Mouse (Mus musculus): ENCODE measurements around the gene Rdh7. TPM values are rescaled to one million over a fixed set of nuclear protein-coding genes. Genes with fewer than 3 reads are reported as not detected.
"Not testable (repeated sequence)": the region's sequence is repeated elsewhere in the genome, so short reads cannot be mapped to it uniquely, and the experiment has no call there.

The Rdh7 gene
- polyA plus RNA-seq, 1 experiment from 2014 or later, result not detected

DNA sequence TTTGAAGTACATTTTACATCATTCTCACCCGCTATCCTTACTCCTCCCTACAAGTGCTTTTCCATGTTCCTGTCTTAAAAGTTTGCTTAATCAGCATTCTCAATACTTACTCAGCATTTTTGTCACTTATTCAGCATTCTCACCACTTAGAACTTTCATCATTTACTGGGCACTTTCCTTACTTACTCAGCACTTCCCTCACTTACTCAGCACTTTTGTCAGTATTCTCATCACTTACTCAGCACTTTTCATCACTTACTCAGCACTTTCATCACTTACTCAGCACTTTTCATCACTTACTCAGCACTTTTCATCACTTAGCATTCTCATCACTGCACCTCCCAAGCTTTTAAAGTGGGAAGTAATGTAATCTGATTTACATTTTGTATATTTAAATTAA lies 27.0 kb upstream of the Rdh7 start:
- Histone ChIP-seq H3K4me1 (replicated peaks) (no peaks in the 10 kb centered on the region), H3K36me3 (no peaks in the 10 kb centered on the region), H3K27ac (no peak overlapping the region), H3K27me3 (no peaks in the 10 kb centered on the region), H3K9me3 (no peaks in the 10 kb centered on the region), H3K4me3 (replicated peaks) (no peak overlapping the region), H3K9ac (replicated peaks) (no peak overlapping the region), H3K4me2 (no peak overlapping the region)
- 94% methylated on average over 1 of the region's 1 CpGs for WGBS
- ATAC-seq (ENCODE audit: insufficient number of reproducible peaks, insufficient read depth, low FRiP score, low TSS enrichment, low read depth), result no peak

DNA sequence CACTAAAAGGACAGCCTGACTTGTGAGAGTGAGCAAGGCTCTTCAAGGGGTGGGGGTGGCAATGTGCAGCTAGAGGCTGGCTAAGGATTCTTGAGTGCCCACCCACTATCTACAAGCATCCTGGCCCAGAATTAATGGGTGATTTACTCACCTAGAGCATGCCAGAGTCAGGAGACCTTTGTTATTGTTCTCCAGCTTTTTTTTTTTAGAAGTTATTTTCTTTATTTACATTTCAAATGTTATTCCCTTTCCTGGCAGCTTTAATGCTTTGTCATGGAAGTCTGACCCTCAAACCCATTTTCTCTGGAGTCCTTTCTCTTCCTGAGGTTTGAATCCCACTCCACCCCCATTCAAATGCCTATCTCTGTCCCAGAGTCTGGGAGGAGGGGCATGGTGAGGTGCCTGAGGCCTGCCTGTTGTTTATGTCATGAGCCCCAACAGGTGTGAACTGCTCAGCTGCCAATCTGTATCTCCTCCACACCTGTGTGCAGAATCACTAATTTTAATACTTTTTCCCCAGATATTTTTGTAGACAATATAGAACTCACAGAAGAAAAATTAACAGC lies 18.9 kb upstream of the Rdh7 start:
- no peak overlapping the region for H3K4me2 ChIP-seq
- H3K27me3 ChIP-seq, result no peaks in the 10 kb centered on the region
- H3K9me3 ChIP-seq, result no peaks in the 10 kb centered on the region
- H3K4me1 ChIP-seq (replicated peaks), result no peaks in the 10 kb centered on the region
- H3K27ac ChIP-seq, result no peak overlapping the region
- no peak overlapping the region for H3K9ac ChIP-seq (replicated peaks)
- no peaks in the 10 kb centered on the region for H3K36me3 ChIP-seq
- no peak overlapping the region for H3K4me3 ChIP-seq (replicated peaks)
- no peak for ATAC-seq (ENCODE audit: insufficient number of reproducible peaks, insufficient read depth, low FRiP score, low TSS enrichment, low read depth)

DNA sequence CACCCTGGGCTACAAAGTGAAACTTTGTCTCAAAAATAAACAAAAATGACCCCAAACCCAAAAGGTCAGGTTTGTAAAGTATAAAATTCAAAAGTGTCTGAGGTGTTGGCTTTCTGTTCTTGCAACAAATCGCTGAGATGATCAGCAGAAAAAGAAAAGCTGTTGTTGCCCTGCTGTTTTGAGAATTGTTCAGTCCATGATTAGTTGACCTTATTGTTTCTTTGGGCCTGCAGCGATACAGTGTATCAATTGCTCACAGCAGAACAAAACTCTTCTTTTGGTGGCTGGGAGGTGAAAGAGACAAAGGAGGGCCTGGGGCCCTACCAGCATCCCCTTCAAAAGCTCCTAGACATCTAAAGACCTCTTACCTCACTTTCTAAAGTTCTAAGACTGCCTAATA lies 17.5 kb upstream of the Rdh7 start:
- WGBS, result 88% methylated on average over 2 of the region's 2 CpGs
- no peak overlapping the region for H3K4me2 ChIP-seq

DNA sequence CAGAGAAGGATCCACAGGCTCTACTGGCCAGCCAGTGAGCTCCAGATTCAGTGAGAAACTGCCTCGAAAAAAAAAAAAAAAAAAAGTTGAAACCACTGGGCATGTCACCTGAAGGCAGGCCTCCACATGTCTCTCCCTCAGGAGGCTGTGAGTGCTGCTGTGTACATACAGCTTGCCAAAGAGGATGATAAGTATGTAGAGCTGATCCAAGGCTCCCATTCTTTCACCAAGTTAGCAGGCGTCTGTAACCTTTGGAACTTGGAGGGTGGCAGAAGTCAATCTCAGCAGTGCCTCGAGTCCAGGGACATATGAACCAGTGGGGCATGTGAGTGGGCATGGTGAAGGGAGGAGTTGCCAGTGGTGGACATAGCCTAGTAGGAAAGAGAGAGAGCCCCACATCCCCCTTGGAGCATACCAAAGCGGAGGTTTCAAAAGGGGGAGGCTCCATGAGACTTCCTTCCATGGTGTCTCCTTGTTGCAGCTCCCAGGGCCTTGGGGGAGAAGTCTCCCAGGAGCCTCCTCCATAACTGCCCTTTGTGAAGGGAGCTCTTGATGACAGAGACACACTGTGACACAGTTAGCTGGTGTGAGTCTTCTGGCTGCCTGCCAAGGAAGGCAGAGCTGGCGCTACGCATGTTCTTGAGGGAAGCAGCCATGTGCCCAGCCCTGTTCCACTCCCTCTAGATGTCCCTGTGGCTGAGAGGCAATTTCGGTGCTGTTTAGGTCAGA lies 16.3 kb upstream of the Rdh7 start:
- H3K27ac ChIP-seq, result no peak overlapping the region
- no peaks in the 10 kb centered on the region for H3K9me3 ChIP-seq
- H3K36me3 ChIP-seq, result no peaks in the 10 kb centered on the region
- H3K4me3 ChIP-seq (replicated peaks), result no peak overlapping the region
- WGBS, result 74% methylated on average over 7 of the region's 7 CpGs
- no peaks in the 10 kb centered on the region for H3K27me3 ChIP-seq
- H3K4me1 ChIP-seq (replicated peaks), result no peaks in the 10 kb centered on the region
- H3K4me2 ChIP-seq, result no peak overlapping the region
- ATAC-seq (ENCODE audit: insufficient number of reproducible peaks, insufficient read depth, low FRiP score, low TSS enrichment, low read depth), result no peak
- no peak overlapping the region for H3K9ac ChIP-seq (replicated peaks)

More for the DNA sequence above, 17.5 kb upstream of the Rdh7 start:
- ATAC-seq (ENCODE audit: insufficient number of reproducible peaks, insufficient read depth, low FRiP score, low TSS enrichment, low read depth), result no peak
- Histone ChIP-seq H3K27ac (no peak overlapping the region), H3K27me3 (no peaks in the 10 kb centered on the region), H3K4me1 (replicated peaks) (no peaks in the 10 kb centered on the region), H3K9me3 (no peaks in the 10 kb centered on the region), H3K4me3 (replicated peaks) (no peak overlapping the region), H3K9ac (replicated peaks) (no peak overlapping the region), H3K36me3 (no peaks in the 10 kb centered on the region)

DNA sequence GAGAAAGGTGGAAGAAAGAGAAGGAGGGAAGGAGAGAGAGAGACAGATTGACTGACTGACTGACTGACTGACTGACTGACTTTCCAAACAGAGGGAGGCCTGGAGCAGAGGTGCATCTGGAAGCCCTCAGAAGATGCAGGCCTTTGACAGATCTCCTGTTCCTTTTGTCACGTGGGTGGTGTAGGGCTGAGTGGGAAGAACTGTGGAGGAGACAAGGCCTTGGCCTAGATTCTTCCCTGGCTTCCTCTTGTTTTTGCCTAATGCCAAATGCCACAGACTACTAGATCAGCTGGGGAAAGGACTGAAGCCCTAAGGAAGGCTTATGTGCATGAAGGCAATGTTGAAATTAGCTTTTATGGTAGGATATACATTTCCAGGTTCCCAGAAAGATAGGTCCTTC lies 14.5 kb upstream of the Rdh7 start:
- Histone ChIP-seq H3K27ac (no peak overlapping the region), H3K4me2 (no peak overlapping the region), H3K4me1 (replicated peaks) (no peaks in the 10 kb centered on the region), H3K9me3 (no peaks in the 10 kb centered on the region), H3K4me3 (replicated peaks) (no peak overlapping the region), H3K9ac (replicated peaks) (no peak overlapping the region), H3K36me3 (no peaks in the 10 kb centered on the region), H3K27me3 (no peaks in the 10 kb centered on the region; the same call in 1 of the 2 replicates)
- WGBS, result 52% methylated on average over 1 of the region's 1 CpGs
- no peak for ATAC-seq (ENCODE audit: insufficient number of reproducible peaks, insufficient read depth, low FRiP score, low TSS enrichment, low read depth)

DNA sequence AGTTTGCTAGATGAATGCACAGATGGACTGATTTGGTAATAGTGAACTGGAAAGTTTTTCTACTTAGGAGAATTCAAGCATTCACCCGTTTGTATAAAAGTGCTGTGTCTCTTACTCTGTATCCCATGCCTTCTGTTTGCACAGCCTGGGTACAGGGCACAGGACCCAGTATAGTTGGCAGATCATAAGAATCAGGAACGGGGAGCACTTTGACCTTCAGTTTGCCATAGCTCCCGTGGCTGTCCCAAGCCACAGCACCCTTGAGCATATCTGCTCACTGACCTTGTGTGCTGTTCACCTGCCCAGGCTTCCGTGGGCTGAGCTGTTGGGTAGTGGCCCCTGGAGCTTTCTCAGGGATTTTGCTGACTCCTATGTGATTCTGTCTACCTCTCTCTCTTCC lies 13.1 kb upstream of the Rdh7 start:
- 69% methylated on average over 4 of the region's 4 CpGs for WGBS
- H3K9ac ChIP-seq (replicated peaks), result no peak overlapping the region
- no peak overlapping the region for H3K4me3 ChIP-seq (replicated peaks)
- no peak overlapping the region for H3K4me2 ChIP-seq
- no peaks in the 10 kb centered on the region; the same call in none of the 2 replicates for H3K27me3 ChIP-seq
- no peaks in the 10 kb centered on the region for H3K4me1 ChIP-seq (replicated peaks)
- H3K27ac ChIP-seq, result no peak overlapping the region
- H3K36me3 ChIP-seq, result no peaks in the 10 kb centered on the region
- ATAC-seq (ENCODE audit: insufficient number of reproducible peaks, insufficient read depth, low FRiP score, low TSS enrichment, low read depth), result no peak
- no peaks in the 10 kb centered on the region for H3K9me3 ChIP-seq

DNA sequence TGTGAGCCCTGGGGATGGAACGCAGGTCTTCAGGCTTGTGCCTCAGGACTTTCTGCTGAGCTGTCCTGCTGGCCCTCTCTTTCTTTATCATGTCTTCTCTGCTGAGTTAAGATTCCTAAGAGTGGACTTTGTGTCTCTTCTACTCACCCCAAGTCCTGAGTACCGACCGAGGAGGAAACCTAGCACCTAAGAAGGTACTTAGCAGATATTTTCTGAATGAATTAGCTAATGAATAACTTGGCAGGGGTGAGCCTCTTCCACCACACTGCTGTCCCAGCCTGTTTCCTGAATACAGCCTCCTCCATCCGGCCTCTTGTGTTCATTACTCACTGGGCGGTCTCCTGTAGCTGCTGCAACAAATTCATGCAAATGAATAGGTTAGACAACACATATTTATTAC lies 11.2 kb upstream of the Rdh7 start:
- H3K9ac ChIP-seq (replicated peaks), result no peak overlapping the region
- no peak overlapping the region for H3K27ac ChIP-seq
- no peaks in the 10 kb centered on the region for H3K36me3 ChIP-seq
- H3K4me2 ChIP-seq, result no peak overlapping the region
- H3K4me3 ChIP-seq (replicated peaks), result no peak overlapping the region
- 72% methylated on average over 5 of the region's 5 CpGs for WGBS
- no peaks in the 10 kb centered on the region; the same call in none of the 2 replicates for H3K27me3 ChIP-seq
- H3K4me1 ChIP-seq (replicated peaks), result no peaks in the 10 kb centered on the region
- no peaks in the 10 kb centered on the region for H3K9me3 ChIP-seq
- no peak for ATAC-seq (ENCODE audit: insufficient number of reproducible peaks, insufficient read depth, low FRiP score, low TSS enrichment, low read depth)

DNA sequence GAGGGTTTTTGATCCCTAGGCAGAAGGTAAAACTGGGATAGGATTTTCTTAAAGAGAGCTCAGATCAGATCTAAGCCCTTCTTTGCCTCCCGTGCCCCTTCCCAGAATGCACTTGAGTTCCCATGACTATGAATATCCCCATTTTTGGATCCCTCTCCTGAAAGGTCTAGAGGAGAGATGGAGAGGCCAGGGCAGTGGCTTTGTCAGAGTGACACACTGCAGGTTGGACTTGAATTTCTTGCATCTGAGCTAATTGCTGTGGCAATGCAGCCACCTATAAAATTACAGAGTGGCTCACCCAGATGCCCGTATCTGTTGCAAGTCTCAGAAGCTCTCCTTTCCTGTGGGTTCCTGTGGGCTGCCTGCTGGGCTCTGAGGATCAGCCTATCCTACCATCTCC lies 9.6 kb upstream of the Rdh7 start, which contains the start of gene Sdr9c7:
Gene Sdr9c7 (plus strand): TSS at position 301 of the 400 bp plus-strand sequence.
- ATAC-seq (ENCODE audit: insufficient number of reproducible peaks, insufficient read depth, low FRiP score, low TSS enrichment, low read depth), result no peak
- Histone ChIP-seq H3K9me3 (no peaks in the 10 kb centered on the region), H3K36me3 (no peaks in the 10 kb centered on the region), H3K27me3 (no peaks in the 10 kb centered on the region; the same call in none of the 2 replicates), H3K9ac (replicated peaks) (no peak within 1 kb of the TSS), H3K4me3 (replicated peaks) (no peak within 1 kb of the TSS), H3K4me1 (replicated peaks) (no peaks in the 10 kb centered on the region), H3K4me2 (no peak within 1 kb of the TSS), H3K27ac (no peak within 1 kb of the TSS)
- 78% methylated on average over 2 of the region's 2 CpGs for WGBS

DNA sequence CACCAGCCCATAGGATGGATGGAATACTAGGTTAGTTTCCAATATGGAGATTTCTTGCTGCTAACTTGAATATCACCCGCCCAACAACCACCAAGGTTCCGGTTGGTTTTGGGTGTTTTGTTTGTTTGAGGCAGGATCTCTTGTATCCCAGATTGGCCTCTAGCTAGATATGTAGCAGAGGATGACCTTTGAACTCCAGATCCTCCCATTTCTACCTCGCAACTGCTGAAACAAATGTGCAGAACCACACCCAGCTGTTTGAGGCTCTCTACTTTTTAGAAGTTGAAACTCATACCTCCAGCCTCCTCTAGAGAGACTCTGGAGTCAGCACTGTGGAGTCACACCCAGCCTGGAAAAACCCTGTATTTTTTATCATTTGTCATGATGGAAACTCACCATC lies 8.9 kb upstream of the Rdh7 start:
- no peak overlapping the region for H3K4me2 ChIP-seq
- 87% methylated on average over 3 of the region's 3 CpGs for WGBS
- H3K27ac ChIP-seq, result no peak overlapping the region
- ATAC-seq (ENCODE audit: insufficient number of reproducible peaks, insufficient read depth, low FRiP score, low TSS enrichment, low read depth), result no peak
- H3K9ac ChIP-seq (replicated peaks), result no peak overlapping the region
- no peaks in the 10 kb centered on the region for H3K9me3 ChIP-seq
- H3K27me3 ChIP-seq, result no peaks in the 10 kb centered on the region; the same call in none of the 2 replicates
- no peak overlapping the region for H3K4me3 ChIP-seq (replicated peaks)
- no peaks in the 10 kb centered on the region for H3K36me3 ChIP-seq
- H3K4me1 ChIP-seq (replicated peaks), result no peaks in the 10 kb centered on the region

DNA sequence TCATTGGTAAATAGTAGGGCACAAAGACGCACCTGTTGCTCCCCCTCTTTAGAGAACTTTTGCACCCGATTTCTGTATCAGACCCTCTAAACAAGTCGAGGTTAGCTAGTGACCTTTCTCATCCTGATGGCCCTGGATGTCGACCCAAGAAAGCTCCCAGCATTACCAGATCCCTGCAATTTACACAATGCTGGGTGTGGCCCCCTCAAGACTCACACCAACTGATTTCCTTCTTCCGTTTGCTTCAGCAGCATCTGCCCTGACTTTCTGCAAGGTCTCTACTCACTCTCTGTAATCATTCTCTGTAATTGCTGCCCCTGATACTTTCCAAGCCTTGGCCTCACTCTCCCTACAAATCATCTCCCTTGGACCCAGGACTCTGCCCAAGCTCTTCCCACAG lies 8.1 kb upstream of the Rdh7 start:
- ATAC-seq (ENCODE audit: insufficient number of reproducible peaks, insufficient read depth, low FRiP score, low TSS enrichment, low read depth), result no peak
- Histone ChIP-seq H3K36me3 (no peaks in the 10 kb centered on the region), H3K27ac (no peak overlapping the region), H3K27me3 (no peaks in the 10 kb centered on the region; the same call in none of the 2 replicates), H3K4me3 (replicated peaks) (no peak overlapping the region), H3K9ac (replicated peaks) (no peak overlapping the region), H3K9me3 (no peaks in the 10 kb centered on the region), H3K4me1 (replicated peaks) (no peaks in the 10 kb centered on the region), H3K4me2 (no peak overlapping the region)
- WGBS, result 55% methylated on average over 5 of the region's 5 CpGs

DNA sequence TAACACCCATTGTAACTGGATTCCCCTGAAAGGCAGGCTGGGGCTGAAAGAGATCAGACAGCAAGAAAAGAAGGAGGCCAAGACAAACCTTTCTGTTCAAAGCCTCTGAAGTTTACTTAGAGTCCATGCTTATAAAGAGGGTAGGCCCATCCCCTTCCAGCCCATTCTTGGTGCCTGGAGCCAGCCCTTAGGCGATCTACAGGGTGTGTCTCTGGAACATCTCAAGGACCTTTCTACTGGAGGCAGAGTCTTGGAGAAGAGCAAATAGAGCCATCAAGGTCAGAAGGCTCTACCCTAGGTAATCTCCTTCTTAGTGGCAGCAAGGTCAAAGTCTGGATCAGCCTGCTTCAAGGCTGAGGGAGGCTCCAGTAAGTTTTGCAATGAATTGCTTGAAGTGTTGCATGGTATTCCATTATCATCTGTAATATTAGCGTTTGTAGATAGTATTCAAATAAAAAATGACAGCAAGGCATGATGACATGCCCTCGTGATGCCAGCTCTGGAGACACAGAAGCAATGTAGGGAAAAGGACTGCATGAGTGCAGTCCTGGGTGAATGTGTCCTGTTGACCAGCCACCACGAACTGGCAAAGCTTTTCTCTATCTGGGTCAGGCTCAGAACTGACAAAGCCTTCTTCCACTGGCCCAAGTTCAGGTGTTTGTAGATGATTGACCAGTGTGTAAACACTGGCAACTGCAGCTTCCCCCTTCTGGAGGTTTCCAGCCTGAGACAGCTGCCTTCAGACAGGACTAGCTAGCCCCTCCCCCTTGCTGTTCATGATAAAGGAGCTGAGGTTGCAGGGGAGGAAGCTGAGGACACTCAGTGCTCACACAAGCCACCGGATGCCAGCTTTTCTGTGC lies 4.8 kb upstream of the Rdh7 start:
- ATAC-seq (ENCODE audit: insufficient number of reproducible peaks, insufficient read depth, low FRiP score, low TSS enrichment, low read depth); H3K4me1 ChIP-seq (replicated peaks); H3K4me2 ChIP-seq; H3K4me3 ChIP-seq (replicated peaks); H3K27me3 ChIP-seq; H3K36me3 ChIP-seq; H3K9ac ChIP-seq (replicated peaks); H3K27ac ChIP-seq; H3K9me3 ChIP-seq: not testable (repeated sequence)
- WGBS, result 64% methylated on average over 5 of the region's 5 CpGs

Measured in limb, embryonic 12.5 days (tissue).